ENCODE assay signal across 17 mouse cellular contexts in genomic region chr2:174477543-174478319, GRCm38 (mm10). TPM values are rescaled to one million over a fixed set of nuclear protein-coding genes. Genes with fewer than 3 reads are reported as not detected.
"Had no signal": no experiment of that assay in that cellular context is flagged by ENCODE, and none has a peak within 500 bp of the region (broad histone marks: within the 10 kb centered on the region; RNA-seq: fewer than 3 reads in every experiment).

No protein-coding gene starts in this region.

- H3K9me3 ChIP-seq: limb, embryonic 13.5 days; liver, embryonic 15.5 days; midbrain, embryonic 12.5 days; neural tube, embryonic 15.5 days had no signal

- H3K27me3 ChIP-seq: limb, embryonic 13.5 days; liver, embryonic 15.5 days; midbrain, embryonic 12.5 days; neural tube, embryonic 15.5 days had no signal

- H3K4me2 ChIP-seq: hindbrain, embryonic 14.5 days; limb, embryonic 13.5 days; liver, embryonic 15.5 days; midbrain, embryonic 12.5 days; neural tube, embryonic 15.5 days had no signal

- H3K27ac ChIP-seq: hindbrain, embryonic 14.5 days; limb, embryonic 13.5 days; liver, embryonic 15.5 days; macrophage; midbrain, embryonic 12.5 days; neural tube, embryonic 15.5 days had no signal

- H3K9ac ChIP-seq: hindbrain, embryonic 14.5 days; limb, embryonic 13.5 days; liver, embryonic 15.5 days; midbrain, embryonic 12.5 days; neural tube, embryonic 15.5 days had no signal

- H3K4me3 ChIP-seq: limb, embryonic 13.5 days; liver, embryonic 15.5 days; megakaryocyte, embryonic 14.5 days; midbrain, embryonic 12.5 days; neural tube, embryonic 15.5 days had no signal

- H3K36me3 ChIP-seq: limb, embryonic 13.5 days; liver, embryonic 15.5 days; midbrain, embryonic 12.5 days; neural tube, embryonic 15.5 days had no signal

- DNase-seq: kidney, adult 18-20 months; kidney, postnatal 10 days; kidney, postnatal 4 days; left cerebral cortex, postnatal 4 days; spleen, adult 18-20 months; thymus, adult 18-20 months; thymus, postnatal 25 days had no signal

RNA-seq across cellular contexts. Expression of gene Tubb1, which starts 27.2 kb away (rescaled TPM):
- total RNA-seq: layer of hippocampus, postnatal 14 days; left cerebral cortex, adult 18-20 months; left cerebral cortex, postnatal 10 days; left cerebral cortex, postnatal 4 days had no signal
